Mouse (Mus musculus): ENCODE measurements around the gene Krtap3-3. TPM values are rescaled to one million over a fixed set of nuclear protein-coding genes. Genes with fewer than 3 reads are reported as not detected.

The Krtap3-3 gene
- not detected for polyA plus RNA-seq (2017; shearing (Covaris generic))

GRCm38 (mm10) chr11:99550765-99551164, at the start of gene Krtap3-3:
Krtap3-3 (minus strand) TSS chr11:99550865.

GRCm38 (mm10) chr11:99597742-99598141, 47.1 kb upstream of the Krtap3-3 start, which contains the start of gene Krtap9-3:
Krtap9-3 (minus strand) TSS chr11:99598105.

GRCm38 (mm10) chr11:99590981-99591380, 40.3 kb upstream of the Krtap3-3 start, which contains the start of gene Krtap1-3:
Krtap1-3 (minus strand) TSS chr11:99591339.

GRCm38 (mm10) chr11:99583245-99583704, 32.6 kb upstream of the Krtap3-3 start, which contains the start of gene Krtap1-4:
Krtap1-4 (minus strand) TSS chr11:99583654.

GRCm38 (mm10) chr11:99580636-99581035, 30.0 kb upstream of the Krtap3-3 start, which contains the start of gene Krtap1-5:
Krtap1-5 (minus strand) TSS chr11:99581016.

GRCm38 (mm10) chr11:99566530-99566929, 15.9 kb upstream of the Krtap3-3 start, which contains the start of gene Krtap3-1:
Krtap3-1 (minus strand) TSS chr11:99566630.

GRCm38 (mm10) chr11:99559366-99559765, 8.7 kb upstream of the Krtap3-3 start, which contains the start of gene Gm11939:
Gm11939 (minus strand) TSS chr11:99559466.

GRCm38 (mm10) chr11:99556753-99557152, 6.1 kb upstream of the Krtap3-3 start, which contains the start of gene Krtap3-2:
Krtap3-2 (minus strand) TSS chr11:99556853.

GRCm38 (mm10) chr11:99521288-99521860, 29.3 kb downstream of the Krtap3-3 start, which contains the start of gene Krt39:
Krt39 (minus strand) TSS chr11:99521338.

Other genes with a start within 250 kb of the Krtap3-3 start
- gene Krt25, start 227.9 kb downstream of the Krtap3-3 start, polyA plus RNA-seq (2017; shearing (Covaris generic)), result under 1 TPM in 1 of 2 experiments, not detected in 1; 0.17 TPM
- under 1 TPM in 1 of 2 experiments, not detected in 1; 0.23 TPM for gene Krt26, start 212.9 kb downstream of the Krtap3-3 start, polyA plus RNA-seq (2017; shearing (Covaris generic))
- not detected for gene Krt27, start 199.8 kb downstream of the Krtap3-3 start, polyA plus RNA-seq (2017; shearing (Covaris generic))
- not detected for gene Krt28, start 176.0 kb downstream of the Krtap3-3 start, polyA plus RNA-seq (2017; shearing (Covaris generic))
- 1 to 10 TPM; 8.0 to 9.9 TPM for gene Krt10, start 161.5 kb downstream of the Krtap3-3 start, polyA plus RNA-seq (2017; shearing (Covaris generic))
- under 1 TPM in 1 of 2 experiments, not detected in 1; 0.11 TPM for gene Krt12, start 128.6 kb downstream of the Krtap3-3 start, polyA plus RNA-seq (2017; shearing (Covaris generic))
- gene Krt20, start 112.7 kb downstream of the Krtap3-3 start, polyA plus RNA-seq (2017; shearing (Covaris generic)), result not detected
- gene Krt23, start 57.7 kb downstream of the Krtap3-3 start, polyA plus RNA-seq (2017; shearing (Covaris generic)), result not detected
- gene Krt39, start 29.5 kb downstream of the Krtap3-3 start, polyA plus RNA-seq (2017; shearing (Covaris generic)), result under 1 TPM in 1 of 2 experiments, not detected in 1; 0.36 TPM
- under 1 TPM in 1 of 2 experiments, not detected in 1; 0.38 TPM for gene Krt40, start 7.7 kb downstream of the Krtap3-3 start, polyA plus RNA-seq (2017; shearing (Covaris generic))
- gene Krtap3-2, start 6.0 kb upstream of the Krtap3-3 start, polyA plus RNA-seq (2017; shearing (Covaris generic)), result not detected
- gene Gm11939, start 8.6 kb upstream of the Krtap3-3 start, polyA plus RNA-seq (2017; shearing (Covaris generic)), result 1 to 10 TPM in 1 of 2 experiments, not detected in 1; 1.1 TPM
- not detected for gene Krtap3-1, start 15.8 kb upstream of the Krtap3-3 start, polyA plus RNA-seq (2017; shearing (Covaris generic))
- gene Krtap1-5, start 30.2 kb upstream of the Krtap3-3 start, polyA plus RNA-seq (2017; shearing (Covaris generic)), result not detected
- not detected for gene Krtap1-4, start 32.8 kb upstream of the Krtap3-3 start, polyA plus RNA-seq (2017; shearing (Covaris generic))
- gene Krtap1-3, start 40.5 kb upstream of the Krtap3-3 start, polyA plus RNA-seq (2017; shearing (Covaris generic)), result under 1 TPM in 1 of 2 experiments, not detected in 1; 0.27 TPM
- gene Krtap9-3, start 47.2 kb upstream of the Krtap3-3 start, polyA plus RNA-seq (2017; shearing (Covaris generic)), result not detected
- gene Gm11938, start 52.4 kb upstream of the Krtap3-3 start, polyA plus RNA-seq (2017; shearing (Covaris generic)), result not detected
- not detected for gene Gm11937, start 59.3 kb upstream of the Krtap3-3 start, polyA plus RNA-seq (2017; shearing (Covaris generic))
- gene Krtap2-4, start 64.0 kb upstream of the Krtap3-3 start, polyA plus RNA-seq (2017; shearing (Covaris generic)), result not detected
- not detected for gene Gm11562, start 69.6 kb upstream of the Krtap3-3 start, polyA plus RNA-seq (2017; shearing (Covaris generic))
- gene Krtap4-1, start 77.4 kb upstream of the Krtap3-3 start, polyA plus RNA-seq (2017; shearing (Covaris generic)), result not detected
- not detected for gene Krtap4-2, start 84.2 kb upstream of the Krtap3-3 start, polyA plus RNA-seq (2017; shearing (Covaris generic))
- not detected for gene Krtap4-7, start 93.2 kb upstream of the Krtap3-3 start, polyA plus RNA-seq (2017; shearing (Covaris generic))
- gene Gm11555, start 99.4 kb upstream of the Krtap3-3 start, polyA plus RNA-seq (2017; shearing (Covaris generic)), result not detected
- gene Gm11563, start 108.1 kb upstream of the Krtap3-3 start, polyA plus RNA-seq (2017; shearing (Covaris generic)), result not detected
- not detected for gene Krtap4-6, start 115.1 kb upstream of the Krtap3-3 start, polyA plus RNA-seq (2017; shearing (Covaris generic))
- gene Gm14190, start 139.9 kb upstream of the Krtap3-3 start, polyA plus RNA-seq (2017; shearing (Covaris generic)), result not detected
- gene Gm14180, start 183.4 kb upstream of the Krtap3-3 start, polyA plus RNA-seq (2017; shearing (Covaris generic)), result not detected
- under 1 TPM in 1 of 2 experiments, not detected in 1; 0.32 TPM for gene Gm11595, start 222.0 kb upstream of the Krtap3-3 start, polyA plus RNA-seq (2017; shearing (Covaris generic))
- gene Krtap4-8, start 229.8 kb upstream of the Krtap3-3 start, polyA plus RNA-seq (2017; shearing (Covaris generic)), result not detected
- not detected for gene Krtap4-9, start 234.3 kb upstream of the Krtap3-3 start, polyA plus RNA-seq (2017; shearing (Covaris generic))
- not detected for gene Gm11596, start 242.6 kb upstream of the Krtap3-3 start, polyA plus RNA-seq (2017; shearing (Covaris generic))
- not detected for gene Gm11569, start 248.1 kb upstream of the Krtap3-3 start, polyA plus RNA-seq (2017; shearing (Covaris generic))